In genomic region chr3:81835380-81836157, GRCm38 (mm10) we compare ENCODE assay signal across 9 mouse cellular contexts.
DNase-seq lines count a peak whose midpoint lies in the region; ATAC-seq lines count a peak whose summit lies in the region.
"Had no signal": no experiment of that assay in that cellular context is flagged by ENCODE, and none has a peak within 500 bp of the region (broad histone marks: within the 10 kb centered on the region; RNA-seq: fewer than 3 reads in every experiment).

No protein-coding gene starts in this region.

- H3K9me3 ChIP-seq in intestine, embryonic 16.5 days (ENCODE audit: control insufficient read depth, low read length) = no peaks in the 10 kb centered on the region
- no peaks in the 10 kb centered on the region for H3K9me3 ChIP-seq in neural tube, embryonic 13.5 days

- H3K27me3 ChIP-seq in intestine, embryonic 16.5 days (replicated peaks; ENCODE audit: control insufficient read depth, insufficient read depth, low read length) = no peaks in the 10 kb centered on the region
- no peaks in the 10 kb centered on the region for H3K27me3 ChIP-seq in neural tube, embryonic 13.5 days

- H3K4me3 ChIP-seq in intestine, embryonic 16.5 days (ENCODE audit: low read length) = peak overlapping the region; percentile 24
- H3K4me3 ChIP-seq in neural tube, embryonic 13.5 days = no peak overlapping the region

- peak overlapping the region; percentile 25 for H3K4me2 ChIP-seq in intestine, embryonic 16.5 days (ENCODE audit: low read depth, low read length)
- H3K4me2 ChIP-seq in neural tube, embryonic 13.5 days = peak overlapping the region; percentile 0; the same call in 1 of the 2 replicates

- DNase-seq in kidney, postnatal 14 days = peak; percentile 2
- DNase-seq in kidney, adult 11 months = no peak
- peak; percentile 52 for DNase-seq in embryo, embryonic 11 days
- no peak for DNase-seq in left cerebral cortex, postnatal 25 days (ENCODE audit: low spot score in 2 of 2)
- no peak for DNase-seq in ovary, postnatal 10 days (ENCODE audit: low spot score)
- no peak for DNase-seq in urinary bladder, postnatal 4 days (ENCODE audit: low spot score in 2 of 2)

- H3K4me1 ChIP-seq in intestine, embryonic 16.5 days (ENCODE audit: control insufficient read depth, insufficient read depth, low read length) = 0 out of 2 replicates have a peak, but pooled peaks cover 2% of the 10 kb centered on the region
- 0 out of 2 replicates have a peak, but pooled peaks cover 5% of the 10 kb centered on the region for H3K4me1 ChIP-seq in neural tube, embryonic 13.5 days (replicated peaks)

- no peak overlapping the region for H3K9ac ChIP-seq in intestine, embryonic 16.5 days (ENCODE audit: low read depth, low read length)
- H3K9ac ChIP-seq in neural tube, embryonic 13.5 days = no peak overlapping the region

- peak; percentile 97 for ATAC-seq in intestine, embryonic 16.5 days
- ATAC-seq in neural tube, embryonic 13.5 days (ENCODE audit: low read depth) = peak; percentile 43; the same call in 1 of the 2 replicates

- intact Hi-C loops in left cerebral cortex, postnatal 25 days (cut with DNase I) = no loop called here

- H3K36me3 ChIP-seq in intestine, embryonic 16.5 days (ENCODE audit: control insufficient read depth, insufficient read depth, low read length) = no peaks in the 10 kb centered on the region
- no peaks in the 10 kb centered on the region for H3K36me3 ChIP-seq in neural tube, embryonic 13.5 days

- peak overlapping the region; percentile 1; the same call in 1 of the 2 replicates for H3K27ac ChIP-seq in intestine, embryonic 16.5 days (ENCODE audit: low read length)
- no peak overlapping the region for H3K27ac ChIP-seq in neural tube, embryonic 13.5 days (replicated peaks)
- H3K27ac ChIP-seq: macrophage had no signal

- WGBS in intestine, embryonic 16.5 days = 4% methylated on average over 11 of the region's 11 CpGs
- WGBS in neural tube, embryonic 13.5 days = 14% methylated on average over 11 of the region's 11 CpGs

Comparison
In these comparisons a context has a peak if more than half of its experiments do, and no peak if none do; other contexts are left out.
1. DNase-seq: peak in kidney, postnatal 14 days (single experiment) and embryo, embryonic 11 days (single experiment); none in kidney, adult 11 months (single experiment), left cerebral cortex, postnatal 25 days (0 of 2), ovary, postnatal 10 days (single experiment) and urinary bladder, postnatal 4 days (0 of 2).